Mouse (Mus musculus): ENCODE results near the gene Smim4. TPM values are rescaled to one million over a fixed set of nuclear protein-coding genes. Genes with fewer than 3 reads are reported as not detected.

Gene Smim4
- total RNA-seq, 2 experiments from 2014 or later = 24.6 to 33.8 TPM

DNA sequence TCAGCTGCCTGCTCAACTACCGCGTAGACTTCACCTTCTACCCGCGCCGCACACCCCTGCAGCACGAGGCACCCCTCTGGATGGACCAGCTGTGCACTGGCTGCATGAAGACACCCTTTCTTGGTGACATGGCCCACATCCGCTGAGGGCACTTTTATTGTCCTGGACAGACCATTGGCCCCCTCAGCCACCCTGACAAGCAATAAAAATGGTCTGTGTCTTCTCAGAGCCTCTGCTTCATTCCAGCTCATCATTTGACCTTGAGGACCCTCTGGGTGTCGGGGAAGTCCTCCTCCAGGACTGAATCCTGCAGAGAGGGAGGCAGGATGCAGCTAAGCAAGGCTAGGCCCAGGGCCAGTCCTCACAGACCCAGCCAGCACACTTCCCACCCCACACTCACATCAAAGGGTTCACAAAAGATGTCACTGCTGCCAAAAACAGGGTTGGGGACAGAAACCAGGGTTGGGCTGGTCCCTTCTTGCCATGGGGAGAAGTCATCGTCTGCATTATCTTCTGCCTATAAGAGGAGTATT, 10.2 kb upstream of the Smim4 start:
- DNase-seq (ENCODE audit: low spot score) = no peak

DNA sequence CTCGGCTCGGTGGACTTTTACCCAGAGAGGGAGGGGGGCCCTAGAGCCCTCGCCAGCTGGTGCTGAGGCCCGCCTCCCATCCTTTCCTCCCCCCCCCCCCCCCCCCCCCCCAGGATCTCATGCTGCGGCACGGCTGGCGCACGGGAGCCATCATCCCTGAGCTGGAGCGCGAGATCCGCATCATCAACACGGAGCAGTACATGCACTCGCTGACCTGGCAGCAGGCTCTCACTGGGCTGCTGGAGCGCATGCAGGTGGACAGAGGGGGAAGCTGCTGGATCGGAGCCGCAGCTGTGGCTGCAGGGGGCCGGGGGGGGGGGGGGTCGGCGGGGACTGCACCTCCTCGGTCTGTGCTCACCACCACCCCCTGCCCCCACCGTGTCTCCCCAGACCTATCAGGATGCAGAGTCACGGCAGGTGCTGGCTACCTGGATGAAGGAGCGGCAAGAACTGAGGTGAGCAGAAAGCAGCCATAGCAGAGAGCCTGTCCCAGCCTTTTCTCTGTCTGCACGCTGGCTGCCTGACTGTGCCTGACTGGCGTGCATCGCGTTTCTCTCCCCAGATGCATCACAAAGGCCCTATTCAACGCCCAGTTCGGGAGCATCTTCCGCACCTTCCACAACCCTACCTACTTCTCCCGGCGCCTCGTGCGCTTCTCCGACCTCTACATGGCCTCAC, 9.6 kb upstream of the Smim4 start:
- DNase-seq (ENCODE audit: low spot score) = no peak

DNA sequence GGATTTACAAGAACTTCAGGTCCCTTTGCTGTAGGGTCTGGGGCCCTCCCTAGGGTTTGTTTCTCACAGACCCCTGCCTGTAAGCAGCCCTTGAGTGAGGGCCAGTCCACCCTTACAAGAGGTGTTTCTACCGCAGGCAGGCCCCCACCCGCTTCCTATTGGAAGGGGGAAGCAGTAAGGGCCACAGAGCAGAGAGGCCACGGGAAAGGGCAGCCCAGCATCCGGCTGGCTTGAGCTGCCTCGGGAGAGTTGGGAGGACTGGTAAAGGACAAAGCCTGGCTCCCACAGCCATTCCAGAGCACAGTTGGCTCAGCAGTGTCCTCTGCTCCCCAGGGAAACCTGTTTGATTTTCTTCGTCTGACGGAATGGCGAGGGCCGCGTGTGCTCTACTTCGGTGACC, 9.0 kb upstream of the Smim4 start:
- DNase-seq (ENCODE audit: low spot score) = no peak

DNA sequence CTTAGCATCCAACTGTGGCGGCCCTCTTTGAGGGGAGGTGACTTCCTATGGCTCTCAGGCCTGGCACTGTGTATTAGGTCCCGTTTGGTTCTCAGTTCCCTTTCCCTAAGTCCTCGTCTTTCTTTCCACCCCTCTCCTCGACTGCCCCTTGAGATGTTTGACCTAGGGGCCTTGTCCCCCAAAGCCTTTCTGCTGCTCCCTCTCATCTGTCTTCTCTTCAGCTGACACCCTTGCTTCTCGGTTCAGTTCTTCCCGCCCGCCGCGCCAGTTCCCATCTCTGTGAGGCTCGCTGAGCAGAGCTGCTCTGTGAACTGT, 8.5 kb upstream of the Smim4 start:
- DNase-seq (ENCODE audit: low spot score) = no peak

DNA sequence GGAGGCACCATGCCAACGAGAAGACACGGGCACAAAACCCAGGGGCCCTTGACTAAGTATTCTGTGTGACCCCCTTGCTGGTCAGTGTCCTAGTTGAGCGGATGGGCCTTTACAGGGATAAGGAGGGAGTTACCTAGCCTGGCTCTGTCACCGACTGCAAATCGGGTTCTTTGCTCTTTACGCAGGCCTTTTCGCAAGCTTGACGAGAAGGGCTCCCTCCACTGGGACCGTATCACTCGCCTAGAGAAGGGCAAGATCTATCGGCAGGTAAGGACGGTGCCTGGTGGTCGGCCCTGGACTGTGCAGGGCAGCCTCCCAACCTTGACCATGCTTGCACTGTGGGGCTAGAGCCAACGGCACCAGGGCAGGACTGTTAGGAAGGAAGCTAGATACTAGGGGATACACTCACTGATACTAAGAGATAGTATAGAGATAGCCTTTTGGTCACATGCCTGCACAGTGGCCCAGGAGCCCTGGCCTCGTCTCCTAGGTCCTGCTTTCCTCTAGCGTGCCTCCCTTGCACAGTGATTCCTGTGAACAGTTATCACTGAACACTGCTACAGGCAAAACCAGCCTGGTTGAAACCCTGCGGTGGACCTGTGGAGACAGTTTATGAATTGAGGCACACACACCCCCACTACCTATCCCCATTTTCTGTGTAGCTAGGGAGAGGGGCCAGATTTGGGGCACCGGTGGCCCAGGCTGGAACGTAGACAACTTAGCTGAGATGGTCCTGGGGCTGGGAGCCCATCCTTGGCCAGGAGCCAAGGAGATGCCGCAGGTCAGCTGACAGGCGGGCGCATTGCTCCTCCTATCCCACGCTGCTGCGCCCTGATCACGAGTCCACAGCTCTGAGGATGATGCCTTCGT, 7.9 kb upstream of the Smim4 start:
- DNase-seq (ENCODE audit: low spot score) = no peak

DNA sequence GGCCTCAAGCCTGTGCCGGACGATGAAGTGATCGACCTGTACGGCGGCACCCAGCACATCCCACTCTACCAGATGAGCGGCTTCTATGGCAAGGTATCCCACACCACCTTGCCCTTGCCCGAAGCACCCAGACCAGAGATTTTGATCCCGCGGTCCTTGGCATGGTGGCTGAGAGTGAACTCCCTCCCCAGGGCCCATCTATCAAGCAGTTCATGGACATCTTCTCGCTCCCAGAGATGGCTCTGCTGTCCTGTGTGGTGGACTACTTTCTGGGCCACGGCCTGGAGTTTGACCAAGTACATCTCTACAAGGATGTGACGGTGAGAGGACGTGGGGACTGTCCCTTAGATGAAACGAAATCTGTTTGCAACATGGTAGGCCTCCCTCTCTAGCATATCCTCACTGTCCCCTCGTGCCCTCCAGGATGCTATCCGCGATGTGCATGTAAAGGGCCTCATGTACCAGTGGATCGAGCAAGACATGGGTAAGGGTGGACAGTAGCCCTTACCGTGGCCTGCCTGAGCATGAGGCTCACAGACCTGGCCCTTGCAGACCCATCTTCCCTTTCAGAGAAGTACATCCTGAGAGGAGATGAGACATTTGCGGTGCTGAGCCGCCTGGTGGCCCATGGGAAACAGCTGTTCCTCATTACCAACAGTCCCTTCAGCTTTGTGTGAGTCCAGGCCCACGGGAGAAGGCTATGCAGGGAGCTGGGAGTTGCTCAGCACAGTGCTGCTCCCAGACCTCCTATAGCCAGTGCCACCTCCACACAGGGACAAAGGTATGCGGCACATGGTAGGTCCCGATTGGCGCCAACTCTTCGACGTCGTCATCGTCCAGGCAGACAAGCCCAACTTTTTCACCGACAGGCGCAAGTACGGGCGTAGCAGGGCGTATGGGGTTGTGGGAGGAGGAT, 7.0 kb upstream of the Smim4 start:
- DNase-seq (ENCODE audit: low spot score) = no peak

DNA sequence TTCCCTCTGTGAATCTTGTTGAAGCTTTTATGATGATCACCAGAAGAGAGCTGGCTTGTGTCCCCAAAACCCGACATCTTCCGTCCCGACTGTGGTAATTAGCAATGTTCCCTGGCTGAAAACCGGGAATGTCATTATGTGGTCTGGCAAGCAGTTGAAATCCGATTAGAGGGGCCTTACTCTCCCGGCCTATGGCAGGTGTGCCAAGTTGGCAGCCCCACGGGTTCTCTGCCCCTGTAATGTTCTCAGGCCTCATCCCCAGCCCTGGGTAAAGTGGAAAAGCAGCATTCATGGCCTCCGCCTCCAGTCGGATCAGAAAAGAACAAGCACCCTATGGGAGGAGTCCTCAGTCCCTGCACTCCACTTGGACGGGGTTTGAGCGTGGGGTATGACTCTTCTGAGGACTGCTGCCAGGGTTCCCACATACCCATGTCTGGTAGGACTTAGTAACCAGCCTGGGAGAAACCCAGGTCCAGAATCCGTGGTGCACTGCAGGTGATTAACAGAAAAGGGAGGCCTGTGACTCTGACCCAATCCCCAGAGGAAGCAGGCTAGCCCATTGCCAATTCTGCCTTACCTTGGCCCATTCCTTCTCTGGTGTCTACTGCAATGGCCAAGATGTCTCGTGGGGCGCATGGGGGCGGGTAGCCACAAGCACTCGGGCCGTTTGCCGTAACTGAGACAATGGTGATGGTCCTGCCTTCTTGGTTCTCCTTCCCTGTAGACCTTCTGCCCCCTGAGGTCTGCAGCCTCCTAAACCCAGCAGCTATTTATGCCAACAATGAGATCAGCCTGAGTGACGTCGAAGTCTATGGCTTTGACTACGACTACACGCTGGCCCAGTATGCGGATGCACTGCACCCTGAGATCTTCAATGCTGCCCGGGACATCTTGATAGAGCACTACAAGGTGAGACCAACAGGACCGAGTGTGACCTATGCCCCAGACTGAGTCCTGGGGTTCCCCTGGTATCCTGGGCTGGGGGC, 5.6 kb upstream of the Smim4 start:
- DNase-seq (ENCODE audit: low spot score) = no peak

DNA sequence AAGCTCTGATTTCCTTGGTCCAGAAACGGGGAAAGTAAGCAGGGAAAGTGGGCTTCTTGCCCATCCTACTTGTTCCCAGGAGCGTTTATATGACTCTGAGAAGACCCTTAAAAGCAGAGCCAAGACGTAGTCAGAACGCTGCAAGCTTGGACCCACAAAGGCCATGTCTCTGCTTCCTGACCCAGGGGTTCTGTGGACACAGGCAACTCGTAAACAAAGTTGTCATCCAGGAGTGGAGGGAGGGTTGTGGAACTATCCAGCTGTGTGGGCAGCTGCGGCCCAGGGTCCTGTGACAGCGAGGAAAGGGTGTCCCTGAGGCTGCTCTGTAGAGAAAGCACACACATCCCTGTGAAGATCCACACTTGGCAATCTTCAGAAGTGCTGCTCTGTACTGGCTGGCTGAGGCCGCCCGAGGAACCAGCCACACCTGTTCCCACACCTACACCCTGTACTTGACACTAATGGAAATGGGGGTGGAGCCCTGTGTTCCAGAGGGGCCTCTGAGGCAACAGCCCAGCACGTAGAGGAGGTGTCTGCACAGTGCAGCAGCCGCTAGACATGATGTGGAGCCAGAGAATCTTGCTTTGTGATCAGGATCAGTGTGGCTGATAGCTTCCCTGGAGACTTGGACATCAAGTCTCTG, 4.4 kb upstream of the Smim4 start:
- DNase-seq (ENCODE audit: low spot score) = no peak

DNA sequence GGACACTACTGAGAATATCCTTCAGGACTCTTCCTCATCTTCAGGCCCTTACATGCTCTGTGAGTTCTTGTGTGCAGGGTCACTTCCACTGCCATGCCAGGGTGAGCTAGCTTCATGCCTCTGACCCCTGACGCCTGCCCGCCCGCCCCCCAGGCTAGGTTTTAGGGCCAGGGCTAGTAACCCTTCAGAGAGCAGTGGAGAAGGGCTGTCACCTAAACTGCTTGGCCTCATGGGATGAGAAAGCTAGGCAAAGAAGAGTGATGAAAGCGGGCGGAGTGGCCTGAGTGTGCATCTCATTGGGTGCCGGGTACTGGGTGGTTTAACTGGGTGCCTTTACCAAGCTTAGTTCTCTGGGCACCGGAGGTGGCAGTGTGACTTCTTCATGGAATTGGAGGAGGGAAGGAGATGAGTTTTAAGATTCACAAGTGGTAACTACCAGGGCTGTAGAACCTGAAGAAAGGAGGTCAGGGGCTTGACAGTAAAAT, 3.8 kb upstream of the Smim4 start:
- no peak for DNase-seq (ENCODE audit: low spot score)

DNA sequence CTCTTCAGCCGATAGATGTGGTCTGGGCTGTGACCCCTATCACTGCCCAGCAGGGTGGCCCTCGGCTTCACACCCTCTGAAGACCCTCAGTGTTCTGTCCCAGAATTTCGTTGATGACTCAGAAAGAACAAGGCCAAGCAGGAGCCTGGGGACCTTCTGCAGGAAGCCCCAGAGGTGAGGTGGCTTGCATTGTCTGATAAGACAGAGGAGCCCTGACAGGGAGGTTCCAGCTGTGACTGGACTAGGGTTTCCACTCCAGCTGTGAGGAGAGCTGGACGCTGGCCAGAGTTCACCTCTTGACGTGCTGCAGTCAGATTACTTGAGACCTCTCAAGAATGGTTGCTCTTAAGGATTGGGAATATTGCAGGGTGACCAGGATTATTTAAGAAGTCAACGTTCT, 3.3 kb upstream of the Smim4 start:
- DNase-seq (ENCODE audit: low spot score) = no peak

DNA sequence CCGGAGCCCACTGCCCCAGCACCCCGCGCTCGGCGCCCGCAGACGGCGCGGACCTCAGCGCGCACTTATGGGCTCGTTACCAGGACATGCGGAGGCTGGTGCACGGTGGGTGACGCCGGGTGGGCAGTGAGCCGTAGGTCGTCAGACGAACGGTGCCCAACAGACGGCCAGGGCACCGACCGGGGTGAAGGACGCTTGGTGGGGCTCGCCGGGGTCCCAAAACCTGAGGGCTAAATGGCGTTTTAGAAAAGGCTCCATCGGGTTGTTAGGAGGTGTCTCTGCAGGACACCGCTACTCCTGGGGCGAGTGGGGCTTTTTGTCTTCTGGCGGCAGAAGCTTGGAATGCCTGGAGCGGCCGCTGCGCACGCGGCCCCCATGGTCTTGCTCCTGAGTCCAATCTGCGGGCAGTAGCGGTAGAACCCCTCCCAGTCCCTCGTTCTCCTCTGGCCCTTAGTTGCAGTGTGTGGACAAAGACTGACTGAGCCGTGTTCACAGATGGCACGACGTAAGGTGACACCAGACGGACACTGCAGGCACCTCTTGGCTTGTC, 2.6 kb upstream of the Smim4 start:
- no peak for DNase-seq (ENCODE audit: low spot score)

DNA sequence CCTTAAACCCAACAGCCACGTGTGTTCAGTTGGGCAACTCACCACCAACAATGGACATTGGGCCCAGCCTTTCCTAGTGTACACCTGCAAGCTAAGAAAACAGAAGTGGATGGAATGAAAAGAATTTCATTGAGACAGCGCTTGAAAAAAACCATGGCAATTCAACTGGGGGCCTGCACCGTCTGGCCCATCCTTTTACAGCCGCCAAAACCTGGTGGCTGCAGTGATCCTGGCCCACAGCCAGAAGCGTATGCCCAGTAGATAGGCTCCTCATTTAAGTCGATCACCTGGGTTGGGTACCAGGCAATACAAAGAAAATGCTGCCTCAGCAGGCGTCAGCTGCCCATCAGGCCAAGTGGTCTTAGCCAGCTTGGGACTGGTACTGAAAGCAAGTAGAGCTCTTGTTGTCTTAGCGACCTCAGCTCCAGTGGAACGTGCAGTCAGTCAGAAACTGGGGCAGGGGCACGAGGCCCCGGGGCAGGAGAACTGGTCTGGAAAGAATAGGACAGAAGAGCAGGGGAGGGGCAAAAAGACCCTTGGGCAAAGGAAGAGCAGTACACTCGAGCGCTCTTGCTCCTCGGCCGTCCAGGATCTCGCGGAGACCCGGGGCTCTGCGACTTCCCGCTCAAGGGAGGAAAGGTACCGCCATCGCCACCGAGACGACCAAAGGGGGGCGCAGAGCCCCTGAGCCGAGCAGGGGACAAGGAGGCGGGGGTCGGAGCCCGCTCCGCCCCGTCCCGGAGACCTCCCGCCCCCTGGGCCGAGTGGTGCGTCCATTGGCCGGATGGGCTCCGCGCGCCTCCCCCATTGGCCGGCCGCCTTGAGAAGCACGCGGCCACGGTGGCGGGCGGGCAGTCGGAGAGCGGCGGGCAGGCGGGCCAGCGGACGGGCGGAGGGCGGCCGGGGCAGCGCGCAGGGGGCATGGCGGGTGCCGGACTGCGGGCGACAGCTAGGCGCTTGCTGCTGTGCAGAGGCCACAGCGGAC, 1.8 kb upstream of the Smim4 start, which contains the start of gene Nt5dc2:
Nt5dc2 (plus strand) TSS at position 818 of the 985 bp plus-strand sequence.
- peak; percentile 80 for DNase-seq (ENCODE audit: low spot score)

DNA sequence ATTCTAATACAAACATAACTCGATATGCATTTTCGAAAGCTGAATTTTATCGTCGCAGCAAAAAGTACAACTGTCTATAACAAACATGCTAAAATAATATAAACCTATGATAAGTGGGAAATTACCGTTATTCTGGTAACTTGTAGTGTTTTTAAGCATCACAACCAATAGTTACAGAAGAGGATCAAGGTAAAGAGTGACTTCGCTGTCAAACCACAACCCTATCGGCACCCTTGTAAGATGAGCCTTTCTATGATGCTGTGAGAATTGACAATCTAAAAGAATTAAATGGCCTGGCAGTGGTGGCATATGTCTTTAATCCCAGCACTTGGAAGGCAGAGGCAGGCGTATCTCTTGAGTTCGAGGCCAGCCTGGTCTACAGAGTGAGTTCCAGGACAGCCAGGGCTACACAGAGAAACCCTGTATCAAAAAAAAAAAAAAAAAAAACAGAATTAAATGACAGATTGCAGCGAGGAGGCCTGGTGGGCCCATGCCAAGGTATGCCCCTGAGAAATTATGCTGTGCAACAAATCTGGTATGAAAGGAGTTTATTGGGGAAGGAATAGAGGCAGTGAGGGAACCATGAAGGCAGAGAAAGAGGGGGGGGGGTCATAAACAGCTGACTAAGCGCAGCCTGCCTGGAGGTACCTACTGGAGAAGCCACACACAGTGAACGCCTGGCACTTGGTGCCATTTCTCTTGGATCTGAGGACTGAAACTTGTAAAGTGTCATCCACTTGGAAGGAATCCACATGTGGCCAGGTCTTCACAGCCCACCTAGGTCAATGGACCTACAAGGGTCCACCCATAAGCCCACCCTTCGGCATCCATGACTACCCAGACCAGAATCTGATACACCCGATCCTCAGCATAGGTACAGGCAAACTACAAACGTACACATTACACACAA, 825 bp upstream of the Smim4 start:
- no peak for DNase-seq (ENCODE audit: low spot score)

DNA sequence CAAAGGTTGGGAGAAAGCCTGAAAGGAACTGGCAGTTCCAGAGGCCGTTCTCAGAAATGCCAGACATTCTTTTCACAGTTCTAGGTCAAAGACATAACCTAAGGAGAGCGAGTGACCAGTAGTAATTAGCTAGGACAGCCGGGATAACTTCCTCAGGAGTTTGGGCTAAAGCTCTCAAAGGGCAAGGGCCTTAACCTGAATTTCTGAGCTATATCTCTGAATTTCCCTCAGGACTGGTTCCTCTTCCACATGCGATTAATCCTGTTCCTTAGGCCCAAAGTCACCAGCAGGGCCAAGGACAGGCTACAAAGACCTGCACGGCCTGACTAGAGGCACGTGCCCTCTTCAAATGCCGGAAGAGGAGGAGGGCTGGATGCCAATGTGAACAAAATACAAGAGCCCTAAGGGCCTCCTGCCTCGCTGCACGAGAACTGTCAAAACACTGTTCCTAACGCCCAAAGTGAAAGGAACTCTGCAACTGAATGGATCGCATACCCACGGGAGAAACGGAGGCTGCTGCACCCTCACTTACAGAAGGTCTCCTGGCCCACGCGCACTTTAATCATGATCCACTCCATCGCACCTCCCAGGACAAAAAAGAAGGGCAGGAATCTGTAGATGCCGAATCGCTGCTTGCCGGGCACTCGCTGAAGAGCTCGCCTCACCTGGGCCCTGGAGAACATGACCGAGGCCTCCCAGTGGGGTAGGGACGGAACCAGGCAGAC, 493 bp downstream of the Smim4 start:
- peak; percentile 48 for DNase-seq (ENCODE audit: low spot score)

DNA sequence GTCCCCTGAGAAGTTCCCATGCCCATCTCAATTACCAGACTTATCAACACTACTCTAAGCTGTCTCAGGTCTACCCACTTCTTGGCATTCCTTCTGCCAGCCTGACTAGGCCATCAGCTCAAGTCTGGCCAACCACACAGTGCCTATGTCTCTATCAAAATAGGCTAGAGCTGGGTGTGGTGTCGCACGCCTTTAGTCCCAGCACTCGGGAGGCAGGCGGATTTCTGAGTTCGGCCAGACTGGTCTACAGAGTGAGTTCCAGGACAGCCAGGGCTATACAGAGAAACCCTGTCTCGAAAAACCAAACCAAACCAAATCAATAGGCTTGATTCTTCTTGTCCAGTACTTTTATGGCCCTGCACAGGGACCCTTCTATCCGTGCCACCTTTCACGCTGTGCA, 1.9 kb downstream of the Smim4 start:
- DNase-seq (ENCODE audit: low spot score) = no peak
